Mouse (Mus musculus) embryonic facial prominence, embryonic 13.5 days (tissue): ENCODE data around the gene Slitrk1. TPM values are rescaled to one million over a fixed set of nuclear protein-coding genes. Genes with fewer than 3 reads are reported as not detected.

Experiments
- ATAC-seq: fragments of 200-750 bp; cut with Nextera tagmentation; 2 replicates; pipeline ENCODE4 v1.8.0; 2017; ENCODE audit warnings: low read depth; ENCODE audit not compliant: insufficient number of reproducible peaks, insufficient read depth, low FRiP score, low TSS enrichment
- H3K27ac ChIP-seq: fragments of 300-500 bp; sonication (generic); 2 replicates; pipeline ENCODE4 v1.5.1; 2015; ENCODE audit warnings: moderate library complexity, mild to moderate bottlenecking, inconsistent platforms
- H3K27me3 ChIP-seq: fragments of 300-500 bp; sonication (generic); 2 replicates; pipeline ENCODE4 v1.6.1; 2015; ENCODE audit warnings: mild to moderate bottlenecking, inconsistent platforms
- H3K36me3 ChIP-seq: fragments of 300-500 bp; sonication (generic); 2 replicates; pipeline ENCODE4 v1.6.1; 2015; ENCODE audit warnings: mild to moderate bottlenecking, inconsistent platforms
- H3K4me1 ChIP-seq: fragments of 300-500 bp; sonication (generic); 2 replicates; pipeline ENCODE4 v1.6.1; 2015; ENCODE audit warnings: inconsistent platforms
- H3K4me2 ChIP-seq: fragments of 300-500 bp; sonication (generic); 2 replicates; pipeline ENCODE4 v1.6.1; 2015; ENCODE audit warnings: moderate library complexity, mild to moderate bottlenecking, inconsistent platforms
- H3K4me3 ChIP-seq: fragments of 300-500 bp; sonication (generic); 2 replicates; pipeline ENCODE4 v1.5.1; 2015; ENCODE audit warnings: mild to moderate bottlenecking, inconsistent platforms
- H3K9ac ChIP-seq: fragments of 300-500 bp; sonication (generic); 2 replicates; pipeline ENCODE4 v1.6.1; 2015; ENCODE audit warnings: mild to moderate bottlenecking, inconsistent platforms
- H3K9me3 ChIP-seq: fragments of 300-500 bp; sonication (generic); 2 replicates; pipeline ENCODE4 v1.6.1; 2016; ENCODE audit warnings: inconsistent platforms
- WGBS: fragments of 180-500 bp; shearing (Covaris S2); methylation state at CpG from one replicate; pipeline ENCODE4 v1.1.7; 2015; ENCODE audit warnings: mixed read lengths; 5-methylcytosine and 5-hydroxymethylcytosine counted together
- polyA plus RNA-seq: library from polyadenylated mRNA; unstranded; fragments of >200 nt; fragmentation: Nextera tagmentation; extraction: Ambion mirVana; gene quantifications from 2 replicates; pipeline ENCODE4 v1.2.1, GENCODE M21; 2015

Slitrk1 gene
- polyA plus RNA-seq, 1 experiment from 2014 or later, result 2.1 TPM

DNA sequence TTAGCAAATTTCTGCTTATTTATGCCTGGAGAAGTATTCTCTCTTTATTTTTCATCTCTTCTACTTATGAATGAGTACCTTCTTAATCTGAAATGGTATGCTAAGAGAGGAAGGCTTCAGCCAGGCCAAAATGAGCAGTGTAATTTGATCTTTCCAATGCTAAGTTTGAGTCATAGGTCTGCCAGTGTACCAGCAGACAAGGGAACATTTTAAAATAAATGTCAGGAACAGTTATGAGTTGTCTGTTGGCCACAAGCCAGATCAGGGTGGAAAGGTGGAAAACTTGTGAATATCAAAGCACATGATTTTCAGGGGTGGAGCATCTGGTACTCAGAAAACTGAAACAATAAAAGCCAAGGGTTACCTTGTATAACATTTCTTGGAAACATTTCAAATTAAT lies 46.1 kb downstream of the Slitrk1 start:
- no peak overlapping the region for H3K4me3 ChIP-seq
- no peak overlapping the region for H3K27ac ChIP-seq
- H3K36me3 ChIP-seq, result no peaks in the 10 kb centered on the region
- H3K4me2 ChIP-seq, result no peak overlapping the region
- ATAC-seq, result no peak
- no peaks in the 10 kb centered on the region for H3K9me3 ChIP-seq
- H3K4me1 ChIP-seq, result no peaks in the 10 kb centered on the region
- H3K9ac ChIP-seq, result no peak overlapping the region
- H3K27me3 ChIP-seq, result no peaks in the 10 kb centered on the region

DNA sequence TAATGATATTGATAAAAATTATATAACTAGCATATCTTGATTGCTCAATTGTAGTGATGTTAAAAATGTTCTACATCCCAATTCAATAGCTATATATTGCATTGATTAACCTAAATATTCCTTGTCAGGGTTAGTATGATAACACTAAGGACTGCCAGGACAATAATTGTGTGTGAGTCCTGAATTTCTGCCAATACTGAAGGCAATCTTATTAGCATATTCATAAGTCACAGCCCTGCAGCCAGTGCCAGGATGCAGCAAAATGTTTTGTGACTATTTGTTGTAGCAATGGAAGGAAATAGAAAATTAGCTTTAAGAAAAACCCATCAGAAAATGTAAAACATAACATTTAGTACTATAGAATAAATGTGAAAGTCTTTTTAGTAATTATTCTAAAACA lies 49.3 kb downstream of the Slitrk1 start:
- Histone ChIP-seq H3K4me1 (no peaks in the 10 kb centered on the region), H3K4me2 (no peak overlapping the region), H3K27ac (no peak overlapping the region), H3K27me3 (no peaks in the 10 kb centered on the region), H3K4me3 (no peak overlapping the region), H3K9me3 (no peaks in the 10 kb centered on the region), H3K9ac (no peak overlapping the region), H3K36me3 (no peaks in the 10 kb centered on the region)
- no peak for ATAC-seq

DNA sequence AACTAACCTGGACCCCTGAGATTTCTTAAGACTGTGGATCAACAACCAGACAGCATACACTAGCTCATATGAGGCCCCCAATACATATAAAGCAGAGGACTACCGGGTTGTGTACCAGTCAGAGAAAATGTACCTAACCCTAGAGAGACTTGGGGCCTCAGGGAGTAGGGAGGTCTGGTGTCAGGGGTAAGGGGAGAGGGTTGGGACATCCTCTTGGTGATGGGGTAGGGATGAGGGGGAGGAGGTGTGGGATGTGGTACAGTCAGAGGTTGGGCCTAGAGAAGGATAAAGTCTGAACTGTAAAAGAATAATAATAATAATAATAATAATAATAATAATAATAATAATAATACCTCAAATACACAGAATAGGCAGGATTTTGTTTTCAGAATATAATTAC lies 54.6 kb downstream of the Slitrk1 start:
- Histone ChIP-seq H3K27me3 (no peaks in the 10 kb centered on the region), H3K4me2 (no peak overlapping the region), H3K27ac (no peak overlapping the region), H3K9me3 (no peaks in the 10 kb centered on the region), H3K36me3 (no peaks in the 10 kb centered on the region), H3K4me3 (no peak overlapping the region), H3K9ac (no peak overlapping the region), H3K4me1 (no peaks in the 10 kb centered on the region)
- 76% methylated on average over 1 of the region's 1 CpGs for WGBS
- no peak for ATAC-seq
